Mouse (Mus musculus) kidney, postnatal 4 days (tissue): ENCODE measurements at regions not wholly inside any gene's neighbourhood (a gene's known extent, or its start where the extent isn't known, plus 50 kb on each side); places are given as distances from the start of the nearest gene placed in this dataset.

ENCODE experiments used
- DNase-seq, 2 experiments: peaks; one replicate each; pipeline ENCODE4 v3.0.0; 2021; ENCODE audit warnings: mixed read lengths in 2 of 2

GRCm38 (mm10) chr10:72573991-72574652 lies 80.5 kb upstream of the Zwint start:
- no peak for DNase-seq

DNA sequence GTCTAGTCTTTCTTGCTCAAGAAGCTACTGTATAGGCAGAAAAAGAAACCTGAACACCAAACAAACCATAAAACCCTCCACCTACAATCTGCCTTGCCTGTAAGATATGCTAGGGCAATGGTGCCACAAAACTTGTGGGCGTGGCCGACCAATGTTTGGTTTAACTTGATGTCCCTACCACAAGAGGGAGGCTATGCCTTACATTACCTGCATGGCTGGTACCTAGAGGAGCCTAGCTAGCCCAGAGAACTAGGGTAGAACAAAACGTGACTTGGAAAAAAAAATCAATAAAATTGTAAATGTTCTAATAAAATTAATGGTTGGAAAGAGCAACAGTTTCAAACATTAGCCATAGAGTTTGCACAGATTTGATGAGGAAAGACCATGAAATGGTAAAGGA lies 76.9 kb upstream of the Zwint start:
- DNase-seq = no peak

DNA sequence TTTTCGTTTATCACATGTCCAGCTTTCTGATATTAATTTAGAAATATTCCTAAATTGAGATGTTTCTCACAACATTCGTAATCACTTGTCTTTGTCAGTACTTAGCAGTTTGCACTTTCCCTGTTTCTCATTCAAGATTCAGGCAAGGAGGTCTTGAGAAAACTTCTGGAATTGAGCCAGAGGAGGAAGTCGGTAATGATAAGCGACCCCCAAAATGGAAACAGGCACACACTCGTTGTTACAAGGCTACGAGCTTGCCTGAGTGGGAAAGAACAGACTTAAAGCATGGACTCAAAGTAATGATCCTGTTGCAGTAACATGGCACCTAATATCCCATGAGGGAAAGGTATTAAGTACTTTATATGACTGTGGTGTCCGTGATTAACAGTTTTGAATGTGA lies 76.1 kb upstream of the Zwint start:
- no peak for DNase-seq

DNA sequence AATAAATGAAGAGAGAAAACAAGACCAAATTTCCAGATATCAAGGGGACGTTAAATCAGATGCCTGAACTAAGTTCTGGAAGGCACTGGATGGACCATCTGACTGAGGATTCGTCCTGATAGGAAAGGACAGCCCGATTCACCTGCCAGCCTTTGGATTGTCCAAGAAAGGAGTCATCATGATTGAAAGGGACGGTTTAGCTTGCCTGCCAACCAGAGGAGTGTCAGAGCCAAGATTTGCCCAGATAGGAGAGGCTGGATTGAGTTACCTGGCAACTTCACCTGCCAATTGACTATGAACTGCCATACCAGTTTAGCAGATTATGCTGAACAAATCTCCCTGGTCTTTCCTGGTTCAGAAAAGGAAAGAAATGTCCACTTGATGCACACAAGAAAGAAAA lies 73.3 kb upstream of the Zwint start:
- no peak for DNase-seq

DNA sequence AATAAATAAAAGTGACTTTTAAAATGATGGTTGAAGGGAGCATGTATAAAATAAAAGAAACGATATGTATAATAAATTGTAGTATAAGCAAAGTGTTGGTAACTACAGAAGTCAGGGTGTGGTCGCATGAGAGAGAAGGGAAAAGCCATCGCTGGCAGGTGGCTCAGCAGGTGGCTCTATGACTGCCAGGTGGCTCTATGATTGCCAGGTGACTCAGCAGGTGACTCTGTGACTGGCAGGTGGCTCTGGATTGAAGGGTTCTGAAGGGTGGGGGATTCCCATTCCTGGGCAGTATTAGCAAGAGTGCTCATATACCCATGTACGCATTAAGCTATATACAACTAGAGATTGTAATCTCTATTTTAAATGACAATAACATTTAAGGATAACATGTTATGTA lies 66.1 kb upstream of the Zwint start:
- DNase-seq = no peak

GRCm38 (mm10) chr10:72593049-72593448 lies 61.6 kb upstream of the Zwint start:
- no peak for DNase-seq
